Comparison of ENCODE assay signal across 8 mouse cellular contexts in genomic region chr3:52644178-52645128, GRCm38 (mm10).
A peak's percentile ranks its signal among the peaks of the same experiment; 100 is the strongest.
DNase-seq lines count a peak whose midpoint lies in the region; ATAC-seq and TF ChIP-seq lines count a peak whose summit lies in the region.

No protein-coding gene starts in this region.

- no peak overlapping the region for H3K9ac ChIP-seq in forebrain, embryonic 15.5 days (replicated peaks)
- no peak overlapping the region for H3K9ac ChIP-seq in midbrain, embryonic 14.5 days (replicated peaks; ENCODE audit: low read length)

- peak; percentile 17; the same call in 1 of the 2 replicates for ATAC-seq in forebrain, embryonic 15.5 days (replicated peaks)
- peak; percentile 37; the same call in 1 of the 2 replicates for ATAC-seq in midbrain, embryonic 14.5 days (ENCODE audit: low FRiP score, low TSS enrichment)

- no peak for TF ChIP-seq CTCF in layer of hippocampus, adult 2 months (conservative IDR thresholded peaks at IDR 0.05)

- no peak for DNase-seq in layer of hippocampus, adult 2 months (ENCODE audit: low spot score in 2 of 2)
- DNase-seq in layer of hippocampus, adult 9-10 months (ENCODE audit: low spot score) = no peak
- DNase-seq in midbrain, embryonic 14.5 days = peak; percentile 61
- no peak for DNase-seq in adipocyte (ENCODE audit: low spot score)
- DNase-seq in spleen, adult 12 weeks (ENCODE audit: low spot score) = no peak
- DNase-seq in frontal cortex, postnatal 10 days (ENCODE audit: low spot score in 2 of 2) = no peak

- 18% methylated on average over 16 of the region's 16 CpGs for WGBS in forebrain, embryonic 15.5 days
- 13% methylated on average over 16 of the region's 16 CpGs for WGBS in midbrain, embryonic 14.5 days

- no peak overlapping the region for H3K4me3 ChIP-seq in layer of hippocampus, adult 2 months
- H3K4me3 ChIP-seq in brown adipose tissue, adult 24 weeks (ENCODE audit: insufficient read depth, low read depth, low read length) = no peak overlapping the region
- no peak overlapping the region for H3K4me3 ChIP-seq in forebrain, embryonic 15.5 days
- no peak overlapping the region for H3K4me3 ChIP-seq in midbrain, embryonic 14.5 days (replicated peaks; ENCODE audit: low read depth, low read length)

- peak overlapping the region; percentile 89 for H3K27ac ChIP-seq in layer of hippocampus, adult 2 months
- peak overlapping the region; percentile 85 for H3K27ac ChIP-seq in brown adipose tissue, adult 24 weeks (replicated peaks; ENCODE audit: low read depth, low read length)
- peak overlapping the region; percentile 69 for H3K27ac ChIP-seq in forebrain, embryonic 15.5 days (replicated peaks)
- H3K27ac ChIP-seq in midbrain, embryonic 14.5 days (replicated peaks; ENCODE audit: low read depth, low read length) = no peak overlapping the region; the same call in 1 of the 2 replicates

- H3K36me3 ChIP-seq in forebrain, embryonic 15.5 days = no peaks in the 10 kb centered on the region
- no peaks in the 10 kb centered on the region for H3K36me3 ChIP-seq in midbrain, embryonic 14.5 days (ENCODE audit: control insufficient read depth, insufficient read depth, low read length)

- H3K27me3 ChIP-seq in forebrain, embryonic 15.5 days = no peaks in the 10 kb centered on the region
- no peaks in the 10 kb centered on the region for H3K27me3 ChIP-seq in midbrain, embryonic 14.5 days (ENCODE audit: control insufficient read depth, insufficient read depth, low read length)

- H3K4me1 ChIP-seq in brown adipose tissue, adult 24 weeks (ENCODE audit: control insufficient read depth, insufficient read depth, insufficient read length, low read length) = peaks cover 39% of the 10 kb centered on the region
- H3K4me1 ChIP-seq in forebrain, embryonic 15.5 days = peaks cover 25% of the 10 kb centered on the region
- H3K4me1 ChIP-seq in midbrain, embryonic 14.5 days (ENCODE audit: control insufficient read depth, insufficient read depth, low read length) = peaks cover 20% of the 10 kb centered on the region

- no peaks in the 10 kb centered on the region for H3K9me3 ChIP-seq in forebrain, embryonic 15.5 days
- H3K9me3 ChIP-seq in midbrain, embryonic 14.5 days (ENCODE audit: control insufficient read depth, low read length) = no peaks in the 10 kb centered on the region

- H3K4me2 ChIP-seq in forebrain, embryonic 15.5 days (replicated peaks) = no peak overlapping the region
- no peak overlapping the region for H3K4me2 ChIP-seq in midbrain, embryonic 14.5 days (ENCODE audit: low read length)
